Mouse (Mus musculus) subcutaneous adipose tissue, adult 2 months (tissue): ENCODE measurements around the gene Pebp1. TPM values are rescaled to one million over a fixed set of nuclear protein-coding genes. Genes with fewer than 3 reads are reported as not detected.

Experiments
- polyA plus RNA-seq: library from polyadenylated mRNA; depleted of rRNA; stranded (reverse); fragments of >200 nt; gene quantifications from 2 replicates; pipeline ENCODE4 v1.2.3, GENCODE M21; 2012; ENCODE audit warnings: low replicate concordance; rRNA removed

Gene Pebp1
- 391 and 489 TPM in 2 replicates for polyA plus RNA-seq

GRCm38 (mm10) chr5:117286831-117287822 lies at the start of gene Pebp1:
Pebp1 (minus strand) TSS chr5:117287625.

GRCm38 (mm10) chr5:117318741-117319629 lies 31.6 kb upstream of the Pebp1 start, which contains the start of gene Vsig10:
Vsig10 (plus strand) TSS chr5:117319083.

Other genes with a start within 250 kb of the Pebp1 start
- 54.7 and 82.4 TPM in 2 replicates for gene Suds3, start 171.5 kb downstream of the Pebp1 start, polyA plus RNA-seq
- 9.1 and 16.7 TPM in 2 replicates for gene Taok3, start 167.5 kb downstream of the Pebp1 start, polyA plus RNA-seq
- gene Vsig10, start 31.5 kb upstream of the Pebp1 start, polyA plus RNA-seq, result 13.6 and 28.4 TPM in 2 replicates
- gene Wsb2, start 69.7 kb upstream of the Pebp1 start, polyA plus RNA-seq, result 158 and 193 TPM in 2 replicates
- gene Rfc5, start 101.4 kb upstream of the Pebp1 start, polyA plus RNA-seq, result 7.9 and 20.7 TPM in 2 replicates
- 0.10 TPM in 1 of 2 replicates, not detected in the other for gene Ksr2, start 126.4 kb upstream of the Pebp1 start, polyA plus RNA-seq